Mouse (Mus musculus): ENCODE results near the gene Fam162b.

Gene Fam162b

DNA sequence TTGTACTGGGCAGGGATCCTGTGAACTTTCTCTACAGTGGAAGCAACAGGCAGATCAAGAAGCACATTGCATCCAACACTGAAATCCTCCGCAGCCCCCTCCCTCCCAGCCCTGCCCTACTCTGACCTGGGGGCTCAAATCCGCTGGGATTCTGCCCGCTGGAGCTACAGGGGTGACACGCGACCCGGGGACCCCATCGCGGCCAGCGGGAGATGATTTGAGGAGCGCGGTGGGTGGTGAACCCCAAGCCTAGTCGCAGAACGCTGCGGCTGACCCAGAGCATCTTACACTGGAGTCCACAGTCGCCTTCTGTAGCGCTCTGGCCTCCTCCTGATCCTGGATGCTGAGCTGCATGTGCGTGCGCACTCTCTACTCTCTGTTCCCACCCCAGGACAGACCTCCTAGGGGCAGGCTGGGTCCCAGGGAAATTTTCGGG is at the start of gene Fam162b:
Fam162b (minus strand) TSS at position 379 of the 436 bp plus-strand sequence.
- Histone ChIP-seq H3K9me3 (ENCODE audit: low read length) (no peaks in the 10 kb centered on the region), H3K4me3 (replicated peaks; ENCODE audit: low read length) (peak within 1 kb of the TSS; percentile 39), H3K27me3 (ENCODE audit: insufficient read depth, low read length) (peaks cover 31% of the 10 kb centered on the region), H3K4me1 (replicated peaks; ENCODE audit: low read depth, low read length) (peaks cover 13% of the 10 kb centered on the region), H3K36me3 (ENCODE audit: insufficient read depth, low read length) (no peaks in the 10 kb centered on the region)
- TF ChIP-seq POU5F1 (IDR thresholded peaks at IDR 0.05; ENCODE audit: borderline replicate concordance, low read length) (no peak), CTCF (conservative IDR thresholded peaks at IDR 0.05; ENCODE audit: low read length) (no peak), NANOG (IDR thresholded peaks at IDR 0.05; ENCODE audit: borderline replicate concordance, low read length) (no peak)

DNA sequence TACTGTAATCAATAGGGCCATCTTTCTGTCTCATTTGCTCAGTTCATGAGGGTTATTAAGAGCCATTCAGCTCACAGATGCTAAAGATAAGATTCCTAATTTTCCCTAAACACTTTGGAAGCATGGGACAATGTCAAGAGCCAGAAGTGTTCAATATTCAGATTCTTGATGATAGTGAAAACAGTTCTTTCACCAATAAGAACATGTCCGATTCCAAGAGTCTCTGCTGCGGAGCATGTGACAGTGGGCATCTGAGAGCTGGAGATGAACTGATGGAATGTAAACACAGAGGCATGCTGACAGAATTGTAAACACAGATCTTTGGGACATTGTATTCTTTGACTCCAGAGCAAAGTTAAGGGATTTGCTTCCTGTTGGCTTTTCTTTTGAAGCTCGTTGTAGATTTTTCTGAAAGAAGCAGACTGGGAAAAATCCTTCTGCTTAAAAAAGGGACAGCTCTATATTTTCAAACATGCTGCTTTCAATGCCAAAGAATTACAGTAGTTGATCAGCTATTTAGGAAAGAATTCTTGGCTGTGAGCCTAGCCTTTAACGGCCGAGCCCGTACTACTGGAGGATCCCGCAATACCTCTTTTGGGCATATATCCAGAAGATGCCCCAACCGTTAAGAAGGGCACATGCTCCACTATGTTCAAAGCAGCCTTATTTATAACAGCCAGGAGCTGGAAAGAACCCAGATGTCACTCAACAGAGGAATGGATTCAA is 41.3 kb upstream of the Fam162b start, which contains the start of gene Gprc6a:
Gprc6a (minus strand) TSS at position 51 of the 726 bp plus-strand sequence.
- Histone ChIP-seq H3K4me1 (replicated peaks; ENCODE audit: low read depth, low read length) (no peaks in the 10 kb centered on the region), H3K27me3 (ENCODE audit: insufficient read depth, low read length) (no peaks in the 10 kb centered on the region), H3K36me3 (ENCODE audit: insufficient read depth, low read length) (no peaks in the 10 kb centered on the region), H3K4me3 (replicated peaks; ENCODE audit: low read length) (no peak within 1 kb of the TSS), H3K9me3 (ENCODE audit: low read length) (no peaks in the 10 kb centered on the region)
- TF ChIP-seq POU5F1 (IDR thresholded peaks at IDR 0.05; ENCODE audit: borderline replicate concordance, low read length) = no peak
- TF ChIP-seq NANOG (IDR thresholded peaks at IDR 0.05; ENCODE audit: borderline replicate concordance, low read length) = no peak
- no peak for TF ChIP-seq CTCF (conservative IDR thresholded peaks at IDR 0.05; ENCODE audit: low read length)

GRCm38 (mm10) chr10:51621193-51621592 is 30.9 kb upstream of the Fam162b start:
- H3K4me3 ChIP-seq (replicated peaks; ENCODE audit: low read length) = no peak overlapping the region
- H3K9me3 ChIP-seq (ENCODE audit: low read length) = no peaks in the 10 kb centered on the region
- TF ChIP-seq NANOG (IDR thresholded peaks at IDR 0.05; ENCODE audit: borderline replicate concordance, low read length) (no peak), POU5F1 (IDR thresholded peaks at IDR 0.05; ENCODE audit: borderline replicate concordance, low read length) (no peak), CTCF (conservative IDR thresholded peaks at IDR 0.05; ENCODE audit: low read length) (no peak)
- no peaks in the 10 kb centered on the region for H3K27me3 ChIP-seq (ENCODE audit: insufficient read depth, low read length)
- H3K36me3 ChIP-seq (ENCODE audit: insufficient read depth, low read length) = no peaks in the 10 kb centered on the region
- peaks cover 4% of the 10 kb centered on the region for H3K4me1 ChIP-seq (replicated peaks; ENCODE audit: low read depth, low read length)

GRCm38 (mm10) chr10:51620126-51620525 is 29.8 kb upstream of the Fam162b start:
- Histone ChIP-seq H3K4me3 (replicated peaks; ENCODE audit: low read length) (no peak overlapping the region), H3K9me3 (ENCODE audit: low read length) (no peaks in the 10 kb centered on the region), H3K4me1 (replicated peaks; ENCODE audit: low read depth, low read length) (peaks cover 14% of the 10 kb centered on the region), H3K27me3 (ENCODE audit: insufficient read depth, low read length) (no peaks in the 10 kb centered on the region), H3K36me3 (ENCODE audit: insufficient read depth, low read length) (no peaks in the 10 kb centered on the region)
- TF ChIP-seq CTCF (conservative IDR thresholded peaks at IDR 0.05; ENCODE audit: low read length) (no peak), POU5F1 (IDR thresholded peaks at IDR 0.05; ENCODE audit: borderline replicate concordance, low read length) (no peak), NANOG (IDR thresholded peaks at IDR 0.05; ENCODE audit: borderline replicate concordance, low read length) (no peak)

DNA sequence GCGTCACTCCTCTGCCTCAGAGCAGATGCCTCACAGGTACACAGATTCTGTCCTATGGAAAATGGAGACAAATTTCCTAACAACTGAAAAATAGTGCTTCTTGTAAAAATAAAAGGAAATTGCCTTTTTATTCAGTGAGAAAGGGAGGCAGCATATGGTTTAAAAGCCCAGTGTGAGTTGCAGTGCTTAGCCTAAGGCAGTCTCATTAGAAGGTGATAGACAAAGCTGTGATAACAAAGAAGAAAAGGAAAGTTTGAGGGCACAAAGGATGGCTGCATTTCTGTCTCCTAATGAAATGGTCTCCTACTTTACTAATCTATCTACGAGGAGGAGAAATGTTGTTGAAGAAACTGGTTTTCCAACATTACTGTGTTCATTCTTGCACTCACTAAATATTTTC is 28.2 kb upstream of the Fam162b start:
- H3K4me3 ChIP-seq (replicated peaks; ENCODE audit: low read length) = no peak overlapping the region
- no peaks in the 10 kb centered on the region for H3K9me3 ChIP-seq (ENCODE audit: low read length)
- peaks cover 26% of the 10 kb centered on the region for H3K4me1 ChIP-seq (replicated peaks; ENCODE audit: low read depth, low read length)
- TF ChIP-seq NANOG (IDR thresholded peaks at IDR 0.05; ENCODE audit: borderline replicate concordance, low read length) (no peak), CTCF (conservative IDR thresholded peaks at IDR 0.05; ENCODE audit: low read length) (no peak), POU5F1 (IDR thresholded peaks at IDR 0.05; ENCODE audit: borderline replicate concordance, low read length) (no peak)
- no peaks in the 10 kb centered on the region for H3K36me3 ChIP-seq (ENCODE audit: insufficient read depth, low read length)
- no peaks in the 10 kb centered on the region for H3K27me3 ChIP-seq (ENCODE audit: insufficient read depth, low read length)

DNA sequence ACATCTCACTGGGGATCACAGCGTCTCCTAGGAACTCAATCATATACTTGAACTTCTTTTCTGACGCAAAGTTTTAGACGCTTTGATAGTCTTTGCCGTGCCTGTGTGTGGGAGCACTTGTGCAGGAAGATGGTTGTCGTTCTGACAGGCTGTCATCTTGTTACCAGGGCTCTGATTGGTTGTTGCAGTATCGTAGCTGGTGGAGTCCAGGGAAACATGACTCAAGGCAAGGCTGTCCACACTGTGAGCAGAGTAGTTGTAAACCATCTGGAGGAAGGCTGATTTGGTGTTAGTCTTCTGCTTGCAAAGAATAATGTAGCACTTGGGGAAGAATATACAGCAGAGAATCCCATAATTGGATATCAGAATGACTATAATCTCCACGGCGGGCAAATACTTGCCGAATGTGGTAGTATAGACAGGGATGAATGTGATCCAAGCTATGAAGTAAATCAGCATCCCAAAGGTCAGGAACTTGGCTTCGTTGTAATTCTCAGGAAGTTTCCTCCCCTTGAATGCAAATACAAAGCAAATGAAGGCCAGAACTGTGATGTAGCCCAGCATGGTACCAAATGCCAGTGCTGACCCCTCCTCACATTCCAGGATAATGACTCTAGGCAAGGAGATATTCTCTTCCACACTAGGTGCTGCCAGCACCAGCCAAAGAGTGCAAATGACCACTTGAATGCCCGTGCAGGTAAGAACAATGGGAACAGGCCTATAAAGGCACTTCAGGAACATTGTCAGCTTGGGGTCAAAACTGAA is 24.7 kb upstream of the Fam162b start:
- Histone ChIP-seq H3K36me3 (ENCODE audit: insufficient read depth, low read length) (no peaks in the 10 kb centered on the region), H3K4me3 (replicated peaks; ENCODE audit: low read length) (no peak overlapping the region), H3K4me1 (replicated peaks; ENCODE audit: low read depth, low read length) (peaks cover 37% of the 10 kb centered on the region), H3K9me3 (ENCODE audit: low read length) (no peaks in the 10 kb centered on the region), H3K27me3 (ENCODE audit: insufficient read depth, low read length) (no peaks in the 10 kb centered on the region)
- no peak for TF ChIP-seq CTCF (conservative IDR thresholded peaks at IDR 0.05; ENCODE audit: low read length)
- no peak for TF ChIP-seq POU5F1 (IDR thresholded peaks at IDR 0.05; ENCODE audit: borderline replicate concordance, low read length)
- TF ChIP-seq NANOG (IDR thresholded peaks at IDR 0.05; ENCODE audit: borderline replicate concordance, low read length) = peak; percentile 57; the same call in 1 of the 2 replicates

GRCm38 (mm10) chr10:51613421-51613820 is 23.1 kb upstream of the Fam162b start:
- H3K9me3 ChIP-seq (ENCODE audit: low read length) = no peaks in the 10 kb centered on the region
- H3K36me3 ChIP-seq (ENCODE audit: insufficient read depth, low read length) = no peaks in the 10 kb centered on the region
- no peaks in the 10 kb centered on the region for H3K27me3 ChIP-seq (ENCODE audit: insufficient read depth, low read length)
- H3K4me3 ChIP-seq (replicated peaks; ENCODE audit: low read length) = no peak overlapping the region
- no peak for TF ChIP-seq CTCF (conservative IDR thresholded peaks at IDR 0.05; ENCODE audit: low read length)
- no peak for TF ChIP-seq NANOG (IDR thresholded peaks at IDR 0.05; ENCODE audit: borderline replicate concordance, low read length)
- no peak for TF ChIP-seq POU5F1 (IDR thresholded peaks at IDR 0.05; ENCODE audit: borderline replicate concordance, low read length)
- peaks cover 37% of the 10 kb centered on the region for H3K4me1 ChIP-seq (replicated peaks; ENCODE audit: low read depth, low read length)

DNA sequence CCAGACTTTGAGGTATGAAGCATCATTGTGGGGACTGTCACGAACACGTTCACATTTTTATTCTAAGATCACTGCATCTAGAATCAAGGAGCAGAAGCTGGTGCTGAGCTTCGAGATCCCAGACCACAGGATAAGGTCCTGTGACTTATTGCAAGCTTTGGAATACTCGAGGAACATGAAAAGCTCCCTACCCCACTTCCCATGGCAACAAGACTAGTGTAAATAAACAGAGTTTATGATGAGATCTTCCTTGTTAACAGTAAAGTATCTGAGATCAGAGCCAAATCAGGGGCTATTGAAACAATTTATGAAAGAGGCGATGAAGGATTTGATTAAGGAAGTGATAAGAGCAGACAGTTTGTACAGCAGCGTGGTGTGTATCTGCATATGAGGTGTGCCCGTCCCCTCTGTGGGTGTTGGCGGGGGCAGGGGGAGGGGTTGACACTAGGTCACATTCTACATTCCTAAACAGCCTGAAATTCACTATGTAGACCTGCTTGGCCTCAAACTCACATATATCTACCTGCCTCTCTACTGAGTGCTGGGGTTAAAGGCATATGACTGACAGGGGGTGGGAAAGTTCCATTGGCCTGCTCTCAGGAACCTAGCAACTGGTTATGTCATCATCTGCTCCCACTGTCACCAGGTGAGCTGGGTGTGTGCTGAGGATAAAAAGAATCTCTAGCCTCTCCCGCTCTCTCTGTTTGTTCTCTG is 21.8 kb upstream of the Fam162b start:
- H3K4me1 ChIP-seq (replicated peaks; ENCODE audit: low read depth, low read length) = peaks cover 37% of the 10 kb centered on the region
- H3K36me3 ChIP-seq (ENCODE audit: insufficient read depth, low read length) = no peaks in the 10 kb centered on the region
- no peak overlapping the region for H3K4me3 ChIP-seq (replicated peaks; ENCODE audit: low read length)
- TF ChIP-seq NANOG (IDR thresholded peaks at IDR 0.05; ENCODE audit: borderline replicate concordance, low read length) (no peak), POU5F1 (IDR thresholded peaks at IDR 0.05; ENCODE audit: borderline replicate concordance, low read length) (no peak), CTCF (conservative IDR thresholded peaks at IDR 0.05; ENCODE audit: low read length) (no peak)
- H3K27me3 ChIP-seq (ENCODE audit: insufficient read depth, low read length) = no peaks in the 10 kb centered on the region
- H3K9me3 ChIP-seq (ENCODE audit: low read length) = no peaks in the 10 kb centered on the region

Data from E14TG2a.4 (cell line).